Mouse (Mus musculus) forebrain, embryonic 12.5 days (tissue): ENCODE measurements around the gene Ubtf. TPM values are rescaled to one million over a fixed set of nuclear protein-coding genes. Genes with fewer than 3 reads are reported as not detected.

Experiments used
- ATAC-seq: fragments of 200-750 bp; cut with Nextera tagmentation; 2 replicates; pipeline ENCODE4 v1.8.0; 2017; ENCODE audit warnings: moderate TSS enrichment; ENCODE audit not compliant: low FRiP score
- H3K27ac ChIP-seq: fragments of 300-500 bp; sonication (generic); 2 replicates; pipeline ENCODE4 v1.5.1; 2016; ENCODE audit warnings: mild to moderate bottlenecking
- H3K27me3 ChIP-seq: fragments of 300-500 bp; sonication (generic); 2 replicates; pipeline ENCODE4 v1.6.1; 2016; ENCODE audit warnings: mild to moderate bottlenecking
- H3K36me3 ChIP-seq: fragments of 300-500 bp; sonication (generic); replicated peaks from 2 replicates; pipeline ENCODE4 v1.6.1; 2016; ENCODE audit warnings: mild to moderate bottlenecking
- H3K4me1 ChIP-seq: fragments of 300-500 bp; sonication (generic); 2 replicates; pipeline ENCODE4 v1.6.1; 2016
- H3K4me2 ChIP-seq: fragments of 300-500 bp; sonication (generic); 2 replicates; pipeline ENCODE4 v1.6.1; 2016; ENCODE audit warnings: mild to moderate bottlenecking, moderate library complexity
- H3K4me3 ChIP-seq: fragments of 300-500 bp; sonication (generic); replicated peaks from 2 replicates; pipeline ENCODE4 v1.5.1; 2016; ENCODE audit warnings: mild to moderate bottlenecking
- H3K9ac ChIP-seq: fragments of 300-500 bp; sonication (generic); 2 replicates; pipeline ENCODE4 v1.6.1; 2016; ENCODE audit warnings: mild to moderate bottlenecking
- H3K9me3 ChIP-seq: fragments of 300-500 bp; sonication (generic); 2 replicates; pipeline ENCODE4 v1.6.1; 2016
- WGBS: fragments of 180-500 bp; shearing (Covaris S2); methylation state at CpG from one replicate; pipeline ENCODE4 v1.1.7; 2016; 5-methylcytosine and 5-hydroxymethylcytosine counted together
- polyA plus RNA-seq: library from polyadenylated mRNA; unstranded; fragments of >200 nt; fragmentation: Nextera tagmentation; extraction: Ambion mirVana; gene quantifications from 2 replicates; pipeline ENCODE4 v1.2.1, GENCODE M21; 2016

Ubtf gene
- polyA plus RNA-seq, 1 experiment from 2014 or later: 111 TPM

GRCm38 (mm10) chr11:102297577-102298556 is 21.7 kb downstream of the Ubtf start:
- peaks cover 15% of the 10 kb centered on the region for H3K36me3 ChIP-seq
- H3K9me3 ChIP-seq: no peaks in the 10 kb centered on the region
- WGBS: 30% methylated on average over 27 of the region's 27 CpGs
- H3K4me2 ChIP-seq: peak overlapping the region; percentile 91
- H3K27ac ChIP-seq: peak overlapping the region; percentile 100
- H3K4me3 ChIP-seq: peak overlapping the region; percentile 82
- H3K4me1 ChIP-seq: peaks cover 26% of the 10 kb centered on the region
- ATAC-seq: peak; percentile 37
- peak overlapping the region; percentile 88 for H3K9ac ChIP-seq
- no peaks in the 10 kb centered on the region for H3K27me3 ChIP-seq

GRCm38 (mm10) chr11:102296491-102297472 is 22.8 kb downstream of the Ubtf start, which contains the start of gene Atxn7l3:
Atxn7l3 (minus strand) TSS chr11:102296631.
- Histone ChIP-seq H3K27ac (peak within 1 kb of the TSS; percentile 100), H3K36me3 (peaks cover 26% of the 10 kb centered on the region), H3K4me2 (peak within 1 kb of the TSS; percentile 91), H3K4me3 (peak within 1 kb of the TSS; percentile 82), H3K9ac (peak within 1 kb of the TSS; percentile 88), H3K27me3 (no peaks in the 10 kb centered on the region), H3K9me3 (no peaks in the 10 kb centered on the region), H3K4me1 (peaks cover 26% of the 10 kb centered on the region)
- WGBS: under 1% methylated on average over 74 of the region's 125 CpGs
- ATAC-seq: peak; percentile 95

GRCm38 (mm10) chr11:102295598-102296471 is 23.7 kb downstream of the Ubtf start:
- peak overlapping the region; percentile 100 for H3K27ac ChIP-seq
- H3K27me3 ChIP-seq: no peaks in the 10 kb centered on the region
- peak overlapping the region; percentile 91 for H3K4me2 ChIP-seq
- WGBS: under 1% methylated on average over 47 of the region's 73 CpGs
- H3K9ac ChIP-seq: peak overlapping the region; percentile 88
- H3K4me3 ChIP-seq: peak overlapping the region; percentile 82
- H3K36me3 ChIP-seq: peaks cover 35% of the 10 kb centered on the region
- peaks cover 26% of the 10 kb centered on the region for H3K4me1 ChIP-seq
- peak; percentile 54 for ATAC-seq
- no peaks in the 10 kb centered on the region for H3K9me3 ChIP-seq

DNA sequence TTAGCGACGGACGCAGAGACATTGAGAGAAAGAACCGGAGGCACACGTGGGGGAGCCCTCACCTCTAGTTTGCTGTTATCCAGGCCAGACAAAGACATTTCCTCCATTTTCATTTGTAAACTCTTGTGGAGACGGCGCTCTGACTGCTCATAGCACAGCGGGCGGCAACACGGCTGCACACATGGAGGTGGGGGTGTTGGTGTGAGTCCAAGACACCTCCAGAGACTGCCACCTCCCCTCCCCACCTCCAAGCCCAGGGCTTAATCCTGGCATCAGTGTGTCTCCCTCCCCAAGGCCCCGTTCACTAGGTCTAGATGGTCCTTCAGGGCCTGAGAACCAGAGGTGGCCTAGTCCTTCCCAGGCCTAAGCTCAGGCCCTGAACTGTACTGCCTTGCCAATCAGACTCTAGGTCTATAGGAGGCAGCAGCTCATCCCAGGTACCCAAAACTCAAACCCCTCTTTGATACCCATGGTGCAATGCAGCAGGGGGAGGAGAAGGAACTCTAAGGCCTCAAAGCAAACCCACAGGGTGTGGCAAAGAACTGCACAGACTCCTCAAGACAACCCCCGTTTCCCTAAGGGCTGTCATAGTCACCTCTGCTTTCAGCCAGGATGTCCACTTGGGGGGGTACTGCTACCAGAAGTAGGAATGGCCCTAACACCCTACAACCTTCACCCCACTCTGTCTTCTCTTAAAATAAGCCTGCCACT is 24.5 kb downstream of the Ubtf start:
- H3K4me2 ChIP-seq: peak overlapping the region; percentile 91
- H3K9me3 ChIP-seq: no peaks in the 10 kb centered on the region
- peaks cover 26% of the 10 kb centered on the region for H3K4me1 ChIP-seq
- no peak for ATAC-seq
- peak overlapping the region; percentile 88 for H3K9ac ChIP-seq
- no peaks in the 10 kb centered on the region for H3K27me3 ChIP-seq
- H3K27ac ChIP-seq: peak overlapping the region; percentile 100
- peaks cover 43% of the 10 kb centered on the region for H3K36me3 ChIP-seq
- WGBS: 74% methylated on average over 12 of the region's 12 CpGs
- peak overlapping the region; percentile 82 for H3K4me3 ChIP-seq

- Histone ChIP-seq H3K9me3 (no peaks in the 10 kb centered on the region), H3K36me3 (peaks cover 49% of the 10 kb centered on the region), H3K4me2 (peak overlapping the region; percentile 91), H3K27me3 (no peaks in the 10 kb centered on the region), H3K4me3 (peak overlapping the region; percentile 82), H3K4me1 (peaks cover 26% of the 10 kb centered on the region), H3K27ac (peak overlapping the region; percentile 100), H3K9ac (peak overlapping the region; percentile 88)
- 89% methylated on average over 5 of the region's 5 CpGs for WGBS
- no peak for ATAC-seq
Observed at GRCm38 (mm10) chr11:102294416-102294815, 25.1 kb downstream of the Ubtf start.

- Histone ChIP-seq H3K9me3 (no peaks in the 10 kb centered on the region), H3K4me1 (peaks cover 26% of the 10 kb centered on the region), H3K4me3 (0 out of 2 replicates have a peak overlapping the region, but pooled peaks have one; percentile 5), H3K27me3 (no peaks in the 10 kb centered on the region), H3K36me3 (peaks cover 53% of the 10 kb centered on the region), H3K4me2 (no peak overlapping the region), H3K9ac (no peak overlapping the region), H3K27ac (no peak overlapping the region)
- 95% methylated on average over 13 of the region's 13 CpGs for WGBS
- no peak for ATAC-seq
Observed at GRCm38 (mm10) chr11:102293971-102294370, 25.6 kb downstream of the Ubtf start.

DNA sequence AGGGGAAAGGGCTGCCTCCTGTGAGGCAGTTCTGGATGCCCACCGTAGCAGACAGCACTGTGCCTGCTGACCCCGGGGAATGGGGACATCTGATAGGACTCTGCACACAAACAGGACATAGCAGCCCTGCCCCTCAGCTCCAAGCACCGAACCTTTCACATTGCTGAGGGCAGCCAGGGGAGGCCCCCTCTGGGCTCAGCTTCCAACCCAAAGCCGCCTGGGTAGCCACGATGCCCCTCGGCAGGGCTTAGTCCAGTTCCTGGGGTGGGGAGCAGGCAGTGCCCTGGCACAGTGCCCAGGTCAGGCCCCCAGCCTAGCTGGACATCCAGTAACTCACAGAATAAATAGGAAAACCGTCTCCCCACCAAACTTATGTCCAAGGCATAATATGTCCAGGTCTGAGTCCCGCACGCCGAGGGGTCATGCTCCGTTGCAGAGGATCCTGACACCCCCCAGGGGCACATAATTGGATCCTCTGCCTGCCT is 28.4 kb downstream of the Ubtf start:
- Histone ChIP-seq H3K27ac (no peak overlapping the region), H3K9me3 (no peaks in the 10 kb centered on the region), H3K36me3 (peaks cover 72% of the 10 kb centered on the region), H3K9ac (no peak overlapping the region), H3K4me1 (peaks cover 28% of the 10 kb centered on the region), H3K4me2 (no peak overlapping the region), H3K27me3 (no peaks in the 10 kb centered on the region), H3K4me3 (no peak overlapping the region)
- no peak for ATAC-seq
- 90% methylated on average over 11 of the region's 11 CpGs for WGBS

GRCm38 (mm10) chr11:102290141-102290540 is 29.4 kb downstream of the Ubtf start:
- no peak overlapping the region for H3K4me2 ChIP-seq

GRCm38 (mm10) chr11:102289511-102290100 is 29.9 kb downstream of the Ubtf start:
- no peaks in the 10 kb centered on the region for H3K27me3 ChIP-seq
- no peak overlapping the region for H3K27ac ChIP-seq
- peaks cover 72% of the 10 kb centered on the region for H3K36me3 ChIP-seq
- 52% methylated on average over 6 of the region's 6 CpGs for WGBS
- peaks cover 23% of the 10 kb centered on the region for H3K4me1 ChIP-seq
- H3K9me3 ChIP-seq: no peaks in the 10 kb centered on the region
- no peak overlapping the region for H3K4me3 ChIP-seq
- no peak overlapping the region for H3K4me2 ChIP-seq
- no peak overlapping the region for H3K9ac ChIP-seq
- ATAC-seq: no peak

More at GRCm38 (mm10) chr11:102290141-102290540, 29.4 kb downstream of the Ubtf start:
- no peak overlapping the region for H3K9ac ChIP-seq
- H3K4me3 ChIP-seq: no peak overlapping the region
- no peak overlapping the region for H3K27ac ChIP-seq
- H3K27me3 ChIP-seq: no peaks in the 10 kb centered on the region
- no peaks in the 10 kb centered on the region for H3K9me3 ChIP-seq
- H3K4me1 ChIP-seq: peaks cover 28% of the 10 kb centered on the region
- peaks cover 72% of the 10 kb centered on the region for H3K36me3 ChIP-seq
- no peak for ATAC-seq
- 79% methylated on average over 4 of the region's 4 CpGs for WGBS

DNA sequence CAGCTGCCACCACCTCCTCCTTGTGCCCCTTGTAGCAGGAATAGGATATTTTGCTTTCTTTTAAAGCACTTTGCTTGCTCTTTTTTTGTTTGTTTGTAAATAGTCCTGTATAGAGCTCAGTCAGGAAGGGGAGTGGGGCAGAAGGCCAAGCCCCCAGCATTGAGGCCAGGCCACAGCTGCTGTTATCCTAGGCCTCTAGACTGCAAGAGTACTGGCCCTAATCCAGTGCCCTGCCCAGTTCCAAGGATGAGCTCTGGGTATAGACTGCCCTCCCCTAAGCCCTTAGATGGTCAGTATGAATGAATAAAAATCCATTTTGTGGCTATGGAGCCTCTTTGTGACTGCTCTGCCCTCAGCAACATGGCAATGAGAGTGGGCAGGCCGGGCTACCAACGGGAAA is 30.6 kb downstream of the Ubtf start:
- ATAC-seq: no peak
- no peak overlapping the region for H3K27ac ChIP-seq
- no peak overlapping the region; the same call in 1 of the 2 replicates for H3K4me3 ChIP-seq
- no peaks in the 10 kb centered on the region for H3K9me3 ChIP-seq
- H3K27me3 ChIP-seq: no peaks in the 10 kb centered on the region
- peaks cover 16% of the 10 kb centered on the region for H3K4me1 ChIP-seq
- H3K9ac ChIP-seq: no peak overlapping the region
- no peak overlapping the region for H3K4me2 ChIP-seq
- peaks cover 67% of the 10 kb centered on the region for H3K36me3 ChIP-seq
- WGBS: 81% methylated on average over 2 of the region's 2 CpGs
